Mouse (Mus musculus): ENCODE results near the gene Tgfbr3. TPM values are rescaled to one million over a fixed set of nuclear protein-coding genes. Genes with fewer than 3 reads are reported as not detected.
A peak's percentile ranks its signal among the peaks of the same experiment; 100 is the strongest.

The Tgfbr3 gene
- 7.1 and 9.9 TPM in 2 replicates for polyA plus RNA-seq (2015; fragmentation: Nextera tagmentation; extraction: Ambion mirVana)

DNA sequence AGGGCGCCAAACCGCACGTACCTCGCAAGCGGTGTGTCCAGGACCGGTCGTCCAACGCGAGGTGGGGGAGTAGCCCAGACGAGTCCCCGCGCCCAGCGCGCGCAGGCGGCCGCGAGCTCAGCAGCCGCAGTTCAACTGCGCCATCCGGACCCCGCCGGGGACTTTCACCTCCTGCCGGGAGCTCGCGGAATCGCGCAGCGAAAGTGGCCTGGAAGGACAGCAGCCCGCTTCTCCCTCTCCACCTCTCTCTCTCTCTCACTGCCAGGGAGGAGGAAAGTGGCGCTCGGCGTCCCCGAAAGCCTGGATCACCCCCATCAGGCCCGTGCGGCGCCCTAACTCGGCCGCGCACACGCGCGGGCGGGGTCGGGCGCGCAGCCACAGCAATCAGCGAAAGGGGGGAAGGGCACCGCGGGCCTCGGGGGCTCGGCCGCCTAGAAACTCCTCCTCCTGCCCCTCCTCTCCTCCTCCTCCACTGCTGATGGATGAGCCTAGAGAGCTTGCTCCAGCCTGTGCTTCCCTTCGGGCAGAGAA, at the start of gene Tgfbr3:
TSS of gene Tgfbr3 (minus strand) at position 396 of the 531 bp plus-strand sequence.
- under 1% methylated on average over 35 of the region's 54 CpGs for WGBS (ENCODE audit: insufficient replicate concordance)
- no peaks in the 10 kb centered on the region for H3K36me3 ChIP-seq
- H3K4me3 ChIP-seq (replicated peaks): peak within 1 kb of the TSS; percentile 76
- peak within 1 kb of the TSS; percentile 93 for H3K4me2 ChIP-seq
- peak within 1 kb of the TSS; percentile 73 for H3K27ac ChIP-seq
- peaks cover 26% of the 10 kb centered on the region for H3K27me3 ChIP-seq
- DNase-seq (peak; percentile 57), ATAC-seq (ENCODE audit: low read depth) (peak; percentile 79)
- H3K4me1 ChIP-seq (replicated peaks): peaks cover 27% of the 10 kb centered on the region
- peak within 1 kb of the TSS; percentile 81 for H3K9ac ChIP-seq
- no peaks in the 10 kb centered on the region for H3K9me3 ChIP-seq (replicated peaks)

DNA sequence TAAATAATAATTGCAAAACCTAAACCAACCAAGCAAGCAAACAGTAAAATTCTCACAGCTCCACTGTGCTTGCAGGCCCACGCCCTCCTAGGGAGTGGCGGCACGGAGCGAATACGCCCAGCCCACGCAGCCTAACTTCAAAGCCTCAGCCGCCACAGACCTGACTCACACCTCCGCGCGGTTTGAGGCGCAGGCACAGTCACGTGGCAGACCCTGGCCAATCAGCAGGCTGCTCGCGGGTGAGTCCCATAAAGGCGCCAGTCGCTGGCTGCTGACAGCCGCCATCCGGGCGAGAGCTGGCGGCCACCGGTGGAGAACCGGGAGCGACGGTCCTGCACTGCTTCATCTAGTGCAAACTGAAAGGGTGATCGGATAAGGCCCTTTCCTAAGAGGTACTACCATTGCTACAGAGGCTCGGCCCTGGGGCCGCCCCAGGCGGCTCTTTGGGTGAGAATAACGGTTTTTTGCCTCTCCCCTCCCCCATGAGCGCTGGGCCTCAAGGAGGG, 41.5 kb upstream of the Tgfbr3 start, which contains the start of gene Brdt:
TSS of gene Brdt (plus strand) at position 244 of the 506 bp plus-strand sequence.
- Histone ChIP-seq H3K9ac (no peak within 1 kb of the TSS), H3K27ac (no peak within 1 kb of the TSS), H3K4me3 (replicated peaks) (no peak within 1 kb of the TSS), H3K27me3 (0 out of 2 replicates have a peak, but pooled peaks cover 2% of the 10 kb centered on the region), H3K4me1 (replicated peaks) (no peaks in the 10 kb centered on the region), H3K4me2 (no peak within 1 kb of the TSS), H3K36me3 (no peaks in the 10 kb centered on the region), H3K9me3 (replicated peaks) (no peaks in the 10 kb centered on the region)
- DNase-seq: no peak
- 85% methylated on average over 30 of the region's 30 CpGs for WGBS (ENCODE audit: insufficient replicate concordance)
- no peak for ATAC-seq (ENCODE audit: low read depth)

DNA sequence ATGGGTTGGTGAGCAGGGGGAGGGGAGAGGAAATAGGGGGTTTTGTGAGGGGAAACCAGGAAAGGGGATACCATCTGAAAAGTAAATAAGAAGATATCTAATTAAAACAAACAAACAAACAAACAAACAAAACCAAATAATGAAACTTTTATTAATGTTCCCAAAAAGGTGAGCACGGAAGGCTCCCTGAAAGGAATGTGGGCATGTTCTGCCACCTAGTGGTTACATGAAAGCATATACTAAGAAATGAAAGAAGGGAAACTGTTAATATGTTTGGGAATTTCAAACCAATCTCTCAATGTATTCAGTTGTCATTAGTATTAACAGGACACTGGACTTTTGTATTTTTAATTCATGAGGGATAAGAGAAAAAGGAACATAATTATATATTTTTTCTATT, 31.3 kb upstream of the Tgfbr3 start:
- Histone ChIP-seq H3K4me3 (replicated peaks) (no peak overlapping the region), H3K9ac (no peak overlapping the region), H3K4me2 (no peak overlapping the region), H3K4me1 (replicated peaks) (no peaks in the 10 kb centered on the region), H3K27ac (no peak overlapping the region), H3K36me3 (no peaks in the 10 kb centered on the region), H3K27me3 (no peaks in the 10 kb centered on the region), H3K9me3 (replicated peaks) (no peaks in the 10 kb centered on the region)
- no peak for DNase-seq
- WGBS (ENCODE audit: insufficient replicate concordance): 5% methylated on average over 1 of the region's 1 CpGs
- no peak for ATAC-seq (ENCODE audit: low read depth)

DNA sequence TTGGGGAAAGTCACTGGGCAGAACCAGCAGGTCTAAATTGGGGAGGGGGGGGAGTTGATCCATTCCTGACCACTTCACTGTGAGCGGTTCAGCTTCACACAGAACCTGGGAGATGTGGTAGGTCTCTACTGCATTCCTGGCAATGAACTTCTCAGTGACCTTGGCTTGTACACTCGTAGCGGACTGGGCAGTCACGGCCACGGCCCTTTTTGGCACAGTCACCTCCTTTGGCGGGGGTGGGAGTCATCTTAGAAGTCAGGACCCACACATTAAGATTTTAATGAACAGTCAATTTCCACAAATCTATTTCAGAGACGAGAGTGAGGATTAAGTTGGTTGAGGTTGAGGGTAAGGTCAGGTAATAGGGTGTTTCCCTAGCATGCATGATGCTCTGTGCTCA, 27.7 kb upstream of the Tgfbr3 start:
- Histone ChIP-seq H3K9me3 (replicated peaks) (no peaks in the 10 kb centered on the region), H3K27ac (no peak overlapping the region), H3K9ac (no peak overlapping the region), H3K4me1 (replicated peaks) (no peaks in the 10 kb centered on the region), H3K27me3 (no peaks in the 10 kb centered on the region), H3K4me3 (replicated peaks) (no peak overlapping the region), H3K4me2 (no peak overlapping the region), H3K36me3 (no peaks in the 10 kb centered on the region)
- no peak for ATAC-seq (ENCODE audit: low read depth)
- 73% methylated on average over 7 of the region's 7 CpGs for WGBS (ENCODE audit: insufficient replicate concordance)
- DNase-seq: no peak

DNA sequence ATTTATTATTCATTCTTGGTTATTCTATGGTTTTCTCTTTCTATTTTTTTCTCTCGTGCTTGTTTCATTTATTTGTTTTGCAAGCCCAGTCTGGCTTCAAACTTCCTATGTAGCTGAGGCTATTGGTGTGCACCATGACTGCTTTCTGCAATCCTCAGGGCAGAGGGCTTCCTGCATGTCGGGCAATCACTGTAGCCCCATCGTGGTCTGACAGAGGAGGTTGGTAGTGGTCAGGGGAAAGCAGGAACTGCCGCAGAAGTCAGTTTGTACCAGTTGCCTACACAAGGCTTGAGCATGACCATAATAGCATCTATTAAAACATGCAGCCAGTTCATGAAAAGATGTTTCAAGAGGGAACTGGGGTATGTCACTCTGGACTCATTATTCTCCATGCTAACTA, 18.0 kb upstream of the Tgfbr3 start:
- Histone ChIP-seq H3K9me3 (replicated peaks) (no peaks in the 10 kb centered on the region), H3K4me3 (replicated peaks) (no peak overlapping the region), H3K4me2 (no peak overlapping the region), H3K27me3 (no peaks in the 10 kb centered on the region), H3K4me1 (replicated peaks) (peaks cover 8% of the 10 kb centered on the region), H3K27ac (no peak overlapping the region), H3K9ac (no peak overlapping the region), H3K36me3 (no peaks in the 10 kb centered on the region)
- WGBS (ENCODE audit: insufficient replicate concordance): 26% methylated on average over 4 of the region's 4 CpGs
- DNase-seq (no peak), ATAC-seq (ENCODE audit: low read depth) (no peak)

DNA sequence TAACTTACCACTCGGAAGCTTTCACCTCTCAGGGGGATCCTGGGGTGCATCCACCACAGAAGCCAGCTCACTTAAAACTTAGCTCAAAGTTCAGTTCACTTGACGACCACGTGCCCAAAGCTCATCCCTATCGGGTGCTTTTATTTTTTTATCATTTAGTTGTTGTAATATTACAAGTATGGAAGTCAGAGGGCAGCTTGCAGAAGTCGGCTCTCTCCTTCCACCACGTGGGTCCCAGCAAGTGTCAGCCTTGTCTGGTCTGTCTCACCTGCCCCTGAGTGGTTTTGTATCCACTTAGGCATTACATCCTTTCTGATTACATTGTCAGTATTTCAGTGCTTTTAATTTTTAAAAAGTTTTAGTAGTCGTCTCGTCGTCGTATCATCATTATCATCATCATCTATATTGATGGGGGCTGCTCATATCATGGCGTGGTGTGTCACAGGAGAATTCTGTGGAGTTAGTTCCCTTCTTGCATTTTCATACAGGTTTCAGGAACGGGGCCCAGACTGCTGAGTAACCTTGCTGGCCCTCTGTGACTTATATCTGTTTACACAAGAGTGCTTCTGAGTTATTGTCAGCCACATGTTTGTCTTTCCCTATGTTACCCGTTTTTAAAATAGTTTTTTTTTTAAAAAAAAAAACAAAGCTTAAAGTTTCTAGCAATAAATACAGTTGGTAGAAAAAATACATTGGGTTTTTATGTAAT, 14.8 kb upstream of the Tgfbr3 start:
- Histone ChIP-seq H3K9ac (no peak overlapping the region), H3K4me3 (replicated peaks) (no peak overlapping the region), H3K4me1 (replicated peaks) (peaks cover 8% of the 10 kb centered on the region), H3K4me2 (no peak overlapping the region), H3K9me3 (replicated peaks) (no peaks in the 10 kb centered on the region), H3K36me3 (no peaks in the 10 kb centered on the region), H3K27me3 (no peaks in the 10 kb centered on the region), H3K27ac (no peak overlapping the region)
- ATAC-seq (ENCODE audit: low read depth) (no peak), DNase-seq (no peak)
- WGBS (ENCODE audit: insufficient replicate concordance): 57% methylated on average over 13 of the region's 13 CpGs

DNA sequence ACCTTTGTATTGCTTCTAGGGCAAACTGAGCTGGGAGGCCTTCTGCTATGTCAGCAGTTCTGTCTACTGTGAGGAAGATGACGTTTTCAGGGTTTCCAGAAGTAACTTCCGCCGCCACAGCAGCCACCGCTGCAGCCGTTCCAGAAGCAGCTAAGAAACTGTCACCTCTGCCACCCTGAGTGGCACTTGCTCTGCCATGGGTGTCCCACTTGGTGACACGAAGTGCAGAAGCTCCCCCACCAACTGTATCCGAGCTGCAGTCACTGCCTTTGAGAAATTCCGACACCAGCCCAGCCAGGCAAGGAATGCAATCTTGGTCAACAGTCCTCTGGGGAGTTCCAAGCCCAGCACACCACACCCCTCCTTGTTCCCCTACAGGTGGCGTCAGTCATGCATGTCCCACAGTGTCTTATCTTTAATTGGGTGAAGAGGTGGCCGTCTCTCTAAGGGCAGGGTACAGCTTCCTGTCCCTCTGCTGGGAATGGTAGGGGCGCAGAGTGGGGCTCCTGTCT, 14.0 kb upstream of the Tgfbr3 start:
- H3K36me3 ChIP-seq: no peaks in the 10 kb centered on the region
- DNase-seq: no peak
- peak overlapping the region; percentile 26; the same call in 1 of the 2 replicates for H3K4me2 ChIP-seq
- no peaks in the 10 kb centered on the region for H3K9me3 ChIP-seq (replicated peaks)
- no peak overlapping the region for H3K27ac ChIP-seq
- ATAC-seq (ENCODE audit: low read depth): peak; percentile 39; the same call in 1 of the 2 replicates
- WGBS (ENCODE audit: insufficient replicate concordance): 25% methylated on average over 11 of the region's 11 CpGs
- peaks cover 8% of the 10 kb centered on the region for H3K4me1 ChIP-seq (replicated peaks)
- 0 out of 2 replicates have a peak overlapping the region, but pooled peaks have one; percentile 13 for H3K9ac ChIP-seq
- no peaks in the 10 kb centered on the region for H3K27me3 ChIP-seq
- H3K4me3 ChIP-seq (replicated peaks): no peak overlapping the region

DNA sequence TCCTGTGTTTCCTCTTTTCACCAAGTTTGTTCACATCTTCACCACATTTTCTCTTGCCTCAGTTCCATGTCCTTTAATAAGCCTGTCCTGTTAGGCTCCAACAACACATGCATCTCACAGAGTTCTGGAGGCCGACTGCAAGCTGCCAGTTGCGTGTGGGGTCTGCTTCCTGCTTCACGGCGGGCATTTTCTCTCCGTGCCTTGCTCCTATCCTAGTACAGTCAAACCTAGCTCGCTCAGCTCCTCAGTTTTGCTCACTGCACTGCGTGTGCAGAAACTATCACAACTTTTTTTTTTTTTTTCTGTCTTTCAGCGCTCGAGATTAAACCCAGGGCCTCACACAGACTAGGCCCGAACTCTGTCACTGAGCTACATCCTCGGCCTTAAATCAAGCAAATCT, 9.4 kb upstream of the Tgfbr3 start:
- ATAC-seq (ENCODE audit: low read depth) (no peak), DNase-seq (no peak)
- Histone ChIP-seq H3K4me1 (replicated peaks) (peaks cover 22% of the 10 kb centered on the region), H3K9me3 (replicated peaks) (no peaks in the 10 kb centered on the region), H3K4me2 (no peak overlapping the region), H3K36me3 (no peaks in the 10 kb centered on the region), H3K9ac (no peak overlapping the region), H3K27ac (no peak overlapping the region), H3K4me3 (replicated peaks) (no peak overlapping the region), H3K27me3 (no peaks in the 10 kb centered on the region)
- WGBS (ENCODE audit: insufficient replicate concordance): 68% methylated on average over 11 of the region's 11 CpGs

DNA sequence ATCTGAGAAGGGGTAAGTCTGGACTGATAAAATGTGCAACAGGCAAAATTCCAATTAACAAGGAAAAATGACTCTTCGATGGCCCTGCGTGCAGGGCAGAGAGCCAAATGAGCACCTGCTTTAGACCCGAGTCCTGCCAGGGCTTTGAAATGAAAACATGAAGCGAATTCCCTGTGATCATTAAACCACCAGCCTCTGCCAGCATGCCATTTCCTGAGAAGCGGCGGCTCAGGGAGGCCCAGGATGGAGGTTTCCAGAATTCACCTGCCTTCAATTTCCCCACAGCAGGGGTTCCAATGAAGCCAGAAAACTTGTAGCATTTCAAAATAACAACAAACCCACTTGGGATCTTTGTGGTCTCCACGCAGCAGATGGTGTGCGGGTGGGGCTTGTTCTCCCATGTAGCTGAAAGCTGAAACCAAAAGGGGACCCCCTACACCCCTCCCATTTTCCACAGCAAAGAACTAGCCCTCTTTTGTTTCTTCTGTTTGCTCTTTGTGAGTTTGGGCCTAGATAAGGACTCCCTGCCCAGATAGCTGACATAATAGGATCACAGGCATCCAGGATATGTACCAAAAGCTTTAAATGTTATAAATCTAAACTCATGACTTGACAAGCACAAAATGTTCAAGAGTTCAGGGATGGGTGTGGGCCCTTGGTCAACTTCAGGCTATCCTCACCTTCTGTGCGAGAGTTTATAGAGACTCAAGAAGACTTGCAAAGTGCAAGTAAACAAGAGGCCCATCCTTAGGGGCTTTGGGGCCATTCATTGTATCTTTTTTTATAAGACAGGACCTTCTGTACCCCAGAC, 7.3 kb upstream of the Tgfbr3 start:
- Histone ChIP-seq H3K27me3 (no peaks in the 10 kb centered on the region), H3K9ac (no peak overlapping the region), H3K4me2 (no peak overlapping the region), H3K4me1 (replicated peaks) (peaks cover 14% of the 10 kb centered on the region), H3K27ac (no peak overlapping the region), H3K9me3 (replicated peaks) (no peaks in the 10 kb centered on the region), H3K4me3 (replicated peaks) (no peak overlapping the region), H3K36me3 (no peaks in the 10 kb centered on the region)
- 55% methylated on average over 9 of the region's 9 CpGs for WGBS (ENCODE audit: insufficient replicate concordance)
- no peak for ATAC-seq (ENCODE audit: low read depth)
- DNase-seq: no peak

DNA sequence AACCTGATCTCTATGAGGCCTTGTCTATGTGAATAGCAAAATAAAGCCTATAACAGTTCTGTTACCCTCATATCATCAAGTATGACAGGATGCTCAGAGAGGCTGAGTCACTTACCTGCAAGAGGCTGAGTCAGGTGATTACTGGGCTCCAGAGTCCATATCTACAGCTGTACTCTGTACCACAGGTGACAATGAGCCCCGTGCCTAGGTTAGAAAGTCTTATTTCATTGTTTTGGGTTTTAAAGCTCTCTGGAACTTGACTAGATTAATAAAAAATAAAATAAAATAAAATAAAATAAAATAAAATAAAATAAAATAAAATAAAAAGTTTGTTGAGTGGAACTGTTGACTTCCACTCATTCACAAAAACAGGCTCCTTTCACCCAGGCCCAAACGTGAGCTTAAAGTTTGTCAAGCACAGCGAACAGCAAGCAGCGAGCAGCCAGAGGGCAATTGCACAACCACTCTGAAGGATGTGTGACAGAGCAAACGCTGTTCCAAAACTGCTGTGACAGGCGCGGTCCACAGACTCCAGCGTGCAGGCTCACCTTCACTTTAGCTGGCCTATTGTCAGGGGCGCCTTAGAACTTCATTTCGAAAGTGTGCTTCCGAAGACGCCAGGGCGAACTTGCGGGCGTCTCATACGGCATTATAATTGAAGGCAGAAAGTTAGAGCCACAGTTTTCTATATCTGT, 6.5 kb upstream of the Tgfbr3 start:
- DNase-seq: no peak
- H3K9me3 ChIP-seq (replicated peaks): no peaks in the 10 kb centered on the region
- H3K9ac ChIP-seq: no peak overlapping the region
- no peak overlapping the region for H3K4me3 ChIP-seq (replicated peaks)
- WGBS (ENCODE audit: insufficient replicate concordance): 58% methylated on average over 16 of the region's 16 CpGs
- H3K4me2 ChIP-seq: no peak overlapping the region
- peaks cover 14% of the 10 kb centered on the region for H3K4me1 ChIP-seq (replicated peaks)
- no peak for ATAC-seq (ENCODE audit: low read depth)
- no peak overlapping the region for H3K27ac ChIP-seq
- peaks cover 5% of the 10 kb centered on the region; the same call in 1 of the 2 replicates for H3K27me3 ChIP-seq
- H3K36me3 ChIP-seq: no peaks in the 10 kb centered on the region

Measured in liver, embryonic 13.5 days (tissue).